Mouse (Mus musculus): ENCODE measurements around the gene Klhdc8b. TPM values are rescaled to one million over a fixed set of nuclear protein-coding genes. Genes with fewer than 3 reads are reported as not detected.

The Klhdc8b gene
- polyA plus RNA-seq, 1 experiment from 2014 or later: 65.5 TPM

- Histone ChIP-seq H3K4me2 (peak within 1 kb of the TSS; percentile 85), H3K9ac (peak within 1 kb of the TSS; percentile 76), H3K4me1 (peaks cover 19% of the 10 kb centered on the region), H3K27me3 (replicated peaks) (no peaks in the 10 kb centered on the region), H3K27ac (peak within 1 kb of the TSS; percentile 93), H3K9me3 (no peaks in the 10 kb centered on the region), H3K36me3 (peaks cover 70% of the 10 kb centered on the region), H3K4me3 (replicated peaks) (peak within 1 kb of the TSS; percentile 70)
- WGBS: under 1% methylated on average over 69 of the region's 69 CpGs
- peak; percentile 94 for ATAC-seq (ENCODE audit: insufficient read depth, low FRiP score, low read depth)
Measured at GRCm38 (mm10) chr9:108490559-108491285, 29.3 kb upstream of the Klhdc8b start, which contains the start of gene Usp19. TSS of gene Usp19 (plus strand) at chr9:108490602.

DNA sequence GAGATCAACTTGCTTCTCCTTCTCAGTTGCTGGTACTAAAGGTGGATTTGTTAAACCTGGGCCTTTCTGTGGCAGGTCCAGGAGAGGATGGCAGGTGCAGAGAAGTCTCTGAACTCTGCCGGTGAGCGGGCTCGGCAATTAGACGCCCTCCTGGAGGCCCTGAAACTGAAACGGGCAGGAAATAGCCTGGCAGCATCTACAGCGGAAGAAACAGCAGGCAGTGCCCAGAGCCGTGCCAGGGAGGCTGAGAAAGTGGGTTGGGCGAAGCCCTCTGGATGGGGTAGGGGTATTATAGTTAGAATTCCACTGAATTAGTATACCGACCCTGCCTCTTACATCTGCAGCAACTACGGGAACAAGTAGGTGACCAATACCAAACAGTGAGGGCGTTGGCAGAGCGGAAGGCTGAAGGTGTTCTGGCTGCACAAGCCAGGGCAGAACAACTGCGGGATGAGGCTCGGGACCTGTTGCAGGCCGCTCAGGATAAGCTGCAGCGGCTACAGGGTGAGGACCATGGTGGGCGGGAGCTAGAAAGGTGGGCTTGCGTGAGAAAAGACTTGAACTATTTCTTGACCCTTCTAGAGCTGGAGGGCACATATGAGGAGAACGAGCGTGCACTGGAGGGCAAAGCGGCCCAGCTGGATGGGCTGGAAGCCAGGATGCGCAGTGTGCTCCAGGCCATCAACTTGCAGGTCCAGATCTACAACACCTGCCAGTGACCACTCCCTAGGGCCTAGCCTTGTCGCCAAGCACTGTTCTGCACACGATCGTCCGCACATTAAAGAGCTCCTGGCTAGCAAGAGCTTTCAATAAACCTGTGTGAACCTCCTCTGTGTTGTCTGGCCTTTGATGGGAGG is 28.5 kb upstream of the Klhdc8b start:
- Histone ChIP-seq H3K36me3 (peaks cover 71% of the 10 kb centered on the region), H3K4me3 (replicated peaks) (peak overlapping the region; percentile 70), H3K27me3 (replicated peaks) (no peaks in the 10 kb centered on the region), H3K27ac (peak overlapping the region; percentile 93), H3K9me3 (no peaks in the 10 kb centered on the region), H3K9ac (no peak overlapping the region), H3K4me1 (peaks cover 19% of the 10 kb centered on the region), H3K4me2 (peak overlapping the region; percentile 85)
- ATAC-seq (ENCODE audit: insufficient read depth, low FRiP score, low read depth): no peak
- WGBS: 56% methylated on average over 26 of the region's 26 CpGs

GRCm38 (mm10) chr9:108489215-108489614 is 27.8 kb upstream of the Klhdc8b start:
- WGBS: 95% methylated on average over 20 of the region's 20 CpGs
- Histone ChIP-seq H3K9ac (no peak overlapping the region), H3K27ac (peak overlapping the region; percentile 93; the same call in 1 of the 2 replicates), H3K9me3 (no peaks in the 10 kb centered on the region), H3K4me2 (no peak overlapping the region), H3K36me3 (peaks cover 66% of the 10 kb centered on the region), H3K4me3 (replicated peaks) (no peak overlapping the region), H3K4me1 (peaks cover 19% of the 10 kb centered on the region), H3K27me3 (replicated peaks) (no peaks in the 10 kb centered on the region)
- no peak for ATAC-seq (ENCODE audit: insufficient read depth, low FRiP score, low read depth)

DNA sequence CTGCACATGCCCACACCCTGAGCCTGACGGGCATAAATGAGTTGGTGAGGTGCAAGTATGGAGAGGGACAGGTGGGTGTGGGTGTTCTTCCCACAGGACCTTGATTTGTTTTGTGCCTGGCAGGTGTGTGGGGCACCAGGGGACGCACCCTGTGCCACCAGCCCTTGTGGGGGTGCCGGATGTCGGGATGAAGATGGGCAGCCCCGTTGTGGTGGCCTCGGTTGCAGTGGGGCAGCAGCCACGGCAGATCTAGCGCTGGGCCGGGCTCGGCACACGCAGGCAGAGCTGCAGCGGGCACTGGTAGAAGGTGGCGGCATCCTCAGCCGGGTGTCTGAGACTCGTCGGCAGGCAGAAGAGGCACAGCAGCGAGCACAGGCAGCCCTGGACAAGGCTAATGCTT is 27.0 kb upstream of the Klhdc8b start:
- Histone ChIP-seq H3K27me3 (replicated peaks) (no peaks in the 10 kb centered on the region), H3K9me3 (no peaks in the 10 kb centered on the region), H3K36me3 (peaks cover 67% of the 10 kb centered on the region), H3K4me1 (peaks cover 19% of the 10 kb centered on the region), H3K4me3 (replicated peaks) (no peak overlapping the region), H3K4me2 (no peak overlapping the region), H3K27ac (no peak overlapping the region), H3K9ac (no peak overlapping the region)
- no peak for ATAC-seq (ENCODE audit: insufficient read depth, low FRiP score, low read depth)
- 93% methylated on average over 17 of the region's 17 CpGs for WGBS

GRCm38 (mm10) chr9:108486973-108487530 is 25.7 kb upstream of the Klhdc8b start:
- Histone ChIP-seq H3K27me3 (replicated peaks) (no peaks in the 10 kb centered on the region), H3K4me1 (peaks cover 13% of the 10 kb centered on the region), H3K9me3 (no peaks in the 10 kb centered on the region), H3K36me3 (peaks cover 67% of the 10 kb centered on the region), H3K9ac (no peak overlapping the region), H3K4me2 (no peak overlapping the region), H3K27ac (no peak overlapping the region), H3K4me3 (replicated peaks) (no peak overlapping the region)
- 93% methylated on average over 8 of the region's 8 CpGs for WGBS
- no peak for ATAC-seq (ENCODE audit: insufficient read depth, low FRiP score, low read depth)

- no peak for ATAC-seq (ENCODE audit: insufficient read depth, low FRiP score, low read depth)
- WGBS: 91% methylated on average over 19 of the region's 19 CpGs
Measured at GRCm38 (mm10) chr9:108485301-108485875, 24.0 kb upstream of the Klhdc8b start.

GRCm38 (mm10) chr9:108484021-108484420 is 22.6 kb upstream of the Klhdc8b start:
- peaks cover 66% of the 10 kb centered on the region for H3K36me3 ChIP-seq
- H3K9ac ChIP-seq: no peak overlapping the region
- 93% methylated on average over 15 of the region's 15 CpGs for WGBS
- H3K9me3 ChIP-seq: no peaks in the 10 kb centered on the region
- no peak overlapping the region for H3K4me3 ChIP-seq (replicated peaks)
- H3K27me3 ChIP-seq (replicated peaks): no peaks in the 10 kb centered on the region
- no peak overlapping the region for H3K4me2 ChIP-seq
- no peak for ATAC-seq (ENCODE audit: insufficient read depth, low FRiP score, low read depth)
- no peak overlapping the region for H3K27ac ChIP-seq
- peaks cover 19% of the 10 kb centered on the region for H3K4me1 ChIP-seq

More at GRCm38 (mm10) chr9:108485301-108485875, 24.0 kb upstream of the Klhdc8b start:
- Histone ChIP-seq H3K36me3 (peaks cover 76% of the 10 kb centered on the region), H3K4me2 (no peak overlapping the region), H3K27me3 (replicated peaks) (no peaks in the 10 kb centered on the region), H3K9ac (no peak overlapping the region), H3K27ac (no peak overlapping the region), H3K4me1 (peaks cover 14% of the 10 kb centered on the region), H3K9me3 (no peaks in the 10 kb centered on the region), H3K4me3 (replicated peaks) (no peak overlapping the region)

GRCm38 (mm10) chr9:108483051-108483790 is 21.8 kb upstream of the Klhdc8b start:
- H3K36me3 ChIP-seq: peaks cover 60% of the 10 kb centered on the region
- no peak overlapping the region for H3K27ac ChIP-seq
- ATAC-seq (ENCODE audit: insufficient read depth, low FRiP score, low read depth): no peak
- no peak overlapping the region for H3K4me2 ChIP-seq
- H3K4me1 ChIP-seq: peaks cover 21% of the 10 kb centered on the region
- no peaks in the 10 kb centered on the region for H3K27me3 ChIP-seq (replicated peaks)
- 93% methylated on average over 18 of the region's 18 CpGs for whole genome bisulfite sequencing
- no peak overlapping the region for H3K4me3 ChIP-seq (replicated peaks)
- no peak overlapping the region for H3K9ac ChIP-seq
- H3K9me3 ChIP-seq: no peaks in the 10 kb centered on the region

DNA sequence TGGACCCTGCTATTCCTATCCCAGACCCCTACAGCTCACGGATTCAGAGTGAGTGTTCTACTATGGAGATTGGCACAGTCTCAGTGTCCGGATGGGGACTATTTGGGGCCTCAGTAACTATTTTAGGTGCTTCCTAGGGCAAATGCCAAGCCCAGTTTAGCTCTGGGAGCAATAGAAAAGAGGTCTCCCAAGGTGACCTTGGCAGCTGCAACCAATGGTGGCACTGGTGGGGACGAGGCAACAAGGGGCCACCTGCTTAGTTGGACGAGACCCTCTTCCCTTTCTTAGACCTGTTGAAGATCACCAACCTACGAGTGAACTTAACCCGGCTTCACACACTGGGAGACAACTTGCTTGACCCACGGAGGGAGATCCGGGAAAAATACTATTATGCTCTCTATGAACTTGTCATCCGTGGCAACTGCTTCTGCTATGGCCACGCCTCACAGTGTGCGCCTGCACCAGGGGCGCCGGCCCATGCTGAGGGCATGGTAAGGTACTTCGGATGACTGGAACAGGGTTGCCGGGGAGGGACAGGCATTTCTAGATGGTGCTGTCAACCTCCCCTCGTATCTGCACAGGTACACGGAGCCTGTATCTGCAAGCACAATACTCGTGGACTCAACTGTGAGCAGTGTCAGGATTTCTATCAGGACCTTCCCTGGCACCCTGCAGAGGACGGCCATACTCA is 20.3 kb upstream of the Klhdc8b start:
- Histone ChIP-seq H3K27ac (no peak overlapping the region), H3K4me3 (replicated peaks) (no peak overlapping the region), H3K9ac (no peak overlapping the region), H3K4me2 (no peak overlapping the region), H3K9me3 (no peaks in the 10 kb centered on the region), H3K36me3 (peaks cover 45% of the 10 kb centered on the region; the same call in 1 of the 2 replicates), H3K4me1 (peaks cover 21% of the 10 kb centered on the region), H3K27me3 (replicated peaks) (no peaks in the 10 kb centered on the region)
- no peak for ATAC-seq (ENCODE audit: insufficient read depth, low FRiP score, low read depth)
- 87% methylated on average over 19 of the region's 19 CpGs for WGBS

DNA sequence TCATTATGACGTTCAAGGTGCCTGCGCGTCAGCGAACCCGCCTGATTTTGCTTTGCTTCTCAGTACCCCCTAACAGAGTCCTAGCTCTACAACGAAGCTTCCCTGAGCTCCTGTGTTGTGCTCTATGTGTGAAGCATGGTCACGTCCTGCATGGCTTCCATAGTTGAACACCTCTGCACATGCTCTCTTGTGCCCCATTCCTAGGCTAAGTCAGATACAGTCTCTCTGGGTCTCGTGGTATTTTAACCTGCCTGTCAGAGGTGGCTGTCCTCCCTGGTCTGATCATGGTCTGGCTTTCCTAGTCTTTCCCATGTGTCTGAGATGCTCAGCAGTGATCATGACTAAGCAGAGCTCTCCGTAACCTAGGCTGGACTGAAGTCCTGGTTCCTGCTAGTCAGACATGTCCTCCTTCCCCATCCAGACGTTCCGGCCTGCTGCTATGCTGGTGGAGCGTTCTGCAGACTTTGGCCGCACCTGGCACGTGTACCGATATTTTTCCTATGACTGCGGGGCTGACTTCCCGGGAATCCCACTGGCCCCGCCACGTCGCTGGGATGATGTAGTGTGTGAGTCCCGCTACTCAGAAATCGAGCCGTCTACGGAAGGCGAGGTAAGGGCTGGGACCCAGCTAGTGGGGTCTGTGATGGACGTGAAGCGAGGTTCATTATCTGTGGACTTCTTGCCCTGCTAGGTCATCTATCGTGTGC is 19.6 kb upstream of the Klhdc8b start:
- 87% methylated on average over 28 of the region's 28 CpGs for WGBS
- H3K4me3 ChIP-seq (replicated peaks): peak overlapping the region; percentile 61; the same call in 1 of the 2 replicates
- peaks cover 21% of the 10 kb centered on the region for H3K4me1 ChIP-seq
- ATAC-seq (ENCODE audit: insufficient read depth, low FRiP score, low read depth): no peak
- no peak overlapping the region for H3K9ac ChIP-seq
- H3K9me3 ChIP-seq: no peaks in the 10 kb centered on the region
- H3K36me3 ChIP-seq: peaks cover 38% of the 10 kb centered on the region; the same call in 1 of the 2 replicates
- peak overlapping the region; percentile 83 for H3K4me2 ChIP-seq
- no peak overlapping the region for H3K27ac ChIP-seq
- no peaks in the 10 kb centered on the region for H3K27me3 ChIP-seq (replicated peaks)
